Mouse (Mus musculus) liver, adult 2 months (tissue): Measurements from ENCODE around the gene Sct.

Experiments
- CTCF ChIP-seq: fragments of 200-500 bp; IDR thresholded peaks from 2 replicates; pipeline ENCODE4 v1.5.1; 2011; ENCODE audit warnings: low read depth, low read length, control low read depth
- POLR2A ChIP-seq: fragments of 200-500 bp; IDR thresholded peaks from 2 replicates; pipeline ENCODE4 v1.6.1; 2011; ENCODE audit warnings: low read length, control low read depth; ENCODE audit not compliant: insufficient read depth; ENCODE audit errors: extremely low read depth

- TF ChIP-seq CTCF (no peak), POLR2A (no peak)
These were observed 47.9 kb upstream of the Sct start for GRCm38 (mm10) chr7:141326546-141327446.
